Mouse (Mus musculus): ENCODE results near the gene Cma2. TPM values are rescaled to one million over a fixed set of nuclear protein-coding genes. Genes with fewer than 3 reads are reported as not detected.
"Not testable (repeated sequence)": the region's sequence is repeated elsewhere in the genome, so short reads cannot be mapped to it uniquely, and the experiment has no call there.

Gene Cma2
- polyA plus RNA-seq, 1 experiment from 2014 or later, result not detected

- H3K4me2 ChIP-seq; DNase-seq (ENCODE audit: low spot score); ATAC-seq (replicated peaks; ENCODE audit: low FRiP score); H3K4me1 ChIP-seq (replicated peaks; ENCODE audit: control insufficient read depth, insufficient read depth, low read length); H3K27me3 ChIP-seq (replicated peaks; ENCODE audit: control insufficient read depth, insufficient read depth, low read length); H3K9ac ChIP-seq (ENCODE audit: low read depth, low read length); H3K4me3 ChIP-seq (ENCODE audit: low read depth, low read length); H3K9me3 ChIP-seq (ENCODE audit: control insufficient read depth, low read length); H3K36me3 ChIP-seq (ENCODE audit: control insufficient read depth, insufficient read depth, low read length); H3K27ac ChIP-seq (ENCODE audit: low read depth, low read length): not testable (repeated sequence)
- 59% methylated on average over 3 of the region's 3 CpGs for WGBS
Measured at GRCm38 (mm10) chr14:56017671-56018070, 66.9 kb downstream of the Cma2 start, which contains the start of gene Mcpt1. Mcpt1 (plus strand) TSS chr14:56017971.

- Histone ChIP-seq H3K4me2 (no peak overlapping the region), H3K27ac (ENCODE audit: low read depth, low read length) (no peak overlapping the region), H3K9me3 (ENCODE audit: control insufficient read depth, low read length) (no peaks in the 10 kb centered on the region), H3K27me3 (replicated peaks; ENCODE audit: control insufficient read depth, insufficient read depth, low read length) (no peaks in the 10 kb centered on the region), H3K9ac (ENCODE audit: low read depth, low read length) (no peak overlapping the region), H3K4me1 (replicated peaks; ENCODE audit: control insufficient read depth, insufficient read depth, low read length) (no peaks in the 10 kb centered on the region), H3K36me3 (ENCODE audit: control insufficient read depth, insufficient read depth, low read length) (no peaks in the 10 kb centered on the region), H3K4me3 (ENCODE audit: low read depth, low read length) (no peak overlapping the region)
- no peak for DNase-seq (ENCODE audit: low spot score)
- ATAC-seq (replicated peaks; ENCODE audit: low FRiP score), result no peak
- WGBS, result 67% methylated on average over 1 of the region's 1 CpGs
Measured at GRCm38 (mm10) chr14:56019446-56019845, 68.7 kb downstream of the Cma2 start.

- not testable (repeated sequence) for H3K36me3 ChIP-seq (ENCODE audit: control insufficient read depth, insufficient read depth, low read length); H3K9me3 ChIP-seq (ENCODE audit: control insufficient read depth, low read length); H3K27me3 ChIP-seq (replicated peaks; ENCODE audit: control insufficient read depth, insufficient read depth, low read length); H3K4me3 ChIP-seq (ENCODE audit: low read depth, low read length); H3K27ac ChIP-seq (ENCODE audit: low read depth, low read length); H3K4me2 ChIP-seq; DNase-seq (ENCODE audit: low spot score); H3K9ac ChIP-seq (ENCODE audit: low read depth, low read length); H3K4me1 ChIP-seq (replicated peaks; ENCODE audit: control insufficient read depth, insufficient read depth, low read length)
- WGBS, result 51% methylated on average over 4 of the region's 4 CpGs
- ATAC-seq (replicated peaks; ENCODE audit: low FRiP score), result peak; percentile 98
Measured at GRCm38 (mm10) chr14:56021305-56021704, 70.5 kb downstream of the Cma2 start.

Other genes starting within 250 kb of the Cma2 start
- gene Tgm1, start 237.1 kb upstream of the Cma2 start, polyA plus RNA-seq (2014; fragmentation: Nextera tagmentation; extraction: Ambion mirVana), result 3.0 and 3.3 TPM in 2 replicates
- 22.8 and 24.0 TPM in 2 replicates for gene Rabggta, start 228.7 kb upstream of the Cma2 start, polyA plus RNA-seq (2014; fragmentation: Nextera tagmentation; extraction: Ambion mirVana)
- 48.8 and 53.9 TPM in 2 replicates for gene Dhrs1, start 205.3 kb upstream of the Cma2 start, polyA plus RNA-seq (2014; fragmentation: Nextera tagmentation; extraction: Ambion mirVana)
- gene Nop9, start 205.3 kb upstream of the Cma2 start, polyA plus RNA-seq (2014; fragmentation: Nextera tagmentation; extraction: Ambion mirVana), result 70.6 and 76.1 TPM in 2 replicates
- gene Cideb, start 192.5 kb upstream of the Cma2 start, polyA plus RNA-seq (2014; fragmentation: Nextera tagmentation; extraction: Ambion mirVana), result 8.9 and 9.1 TPM in 2 replicates
- 1.5 and 1.8 TPM in 2 replicates for gene Ltb4r2, start 189.6 kb upstream of the Cma2 start, polyA plus RNA-seq (2014; fragmentation: Nextera tagmentation; extraction: Ambion mirVana)
- gene Ltb4r1, start 185.0 kb upstream of the Cma2 start, polyA plus RNA-seq (2014; fragmentation: Nextera tagmentation; extraction: Ambion mirVana), result 1.6 and 1.9 TPM in 2 replicates
- 3.9 and 4.8 TPM in 2 replicates for gene Adcy4, start 166.9 kb upstream of the Cma2 start, polyA plus RNA-seq (2014; fragmentation: Nextera tagmentation; extraction: Ambion mirVana)
- gene Ripk3, start 162.1 kb upstream of the Cma2 start, polyA plus RNA-seq (2014; fragmentation: Nextera tagmentation; extraction: Ambion mirVana), result 51.6 and 52.1 TPM in 2 replicates
- 15.1 and 15.3 TPM in 2 replicates for gene Nfatc4, start 127.8 kb upstream of the Cma2 start, polyA plus RNA-seq (2014; fragmentation: Nextera tagmentation; extraction: Ambion mirVana)
- gene Nynrin, start 97.0 kb upstream of the Cma2 start, polyA plus RNA-seq (2014; fragmentation: Nextera tagmentation; extraction: Ambion mirVana), result 12.0 and 12.2 TPM in 2 replicates
- 0.47 and 0.60 TPM in 2 replicates for gene Cbln3, start 66.6 kb upstream of the Cma2 start, polyA plus RNA-seq (2014; fragmentation: Nextera tagmentation; extraction: Ambion mirVana)
- 12.6 and 14.6 TPM in 2 replicates for gene Khnyn, start 66.0 kb upstream of the Cma2 start, polyA plus RNA-seq (2014; fragmentation: Nextera tagmentation; extraction: Ambion mirVana)
- gene Sdr39u1, start 50.7 kb upstream of the Cma2 start, polyA plus RNA-seq (2014; fragmentation: Nextera tagmentation; extraction: Ambion mirVana), result 24.3 and 30.5 TPM in 2 replicates
- gene Cma1, start 6.3 kb upstream of the Cma2 start, polyA plus RNA-seq (2014; fragmentation: Nextera tagmentation; extraction: Ambion mirVana), result not detected in 2 replicates
- gene Mcpt1, start 67.0 kb downstream of the Cma2 start, polyA plus RNA-seq (2014; fragmentation: Nextera tagmentation; extraction: Ambion mirVana), result not detected in 2 replicates
- not detected in 2 replicates for gene Mcpt9, start 79.5 kb downstream of the Cma2 start, polyA plus RNA-seq (2014; fragmentation: Nextera tagmentation; extraction: Ambion mirVana)
- not detected in 2 replicates for gene Mcpt2, start 91.1 kb downstream of the Cma2 start, polyA plus RNA-seq (2014; fragmentation: Nextera tagmentation; extraction: Ambion mirVana)
- gene Mcpt4, start 111.3 kb downstream of the Cma2 start, polyA plus RNA-seq (2014; fragmentation: Nextera tagmentation; extraction: Ambion mirVana), result not detected in 2 replicates
- not detected in 2 replicates for gene Mcpt8, start 134.3 kb downstream of the Cma2 start, polyA plus RNA-seq (2014; fragmentation: Nextera tagmentation; extraction: Ambion mirVana)
- 0.36 and 1.3 TPM in 2 replicates for gene Ctsg, start 151.6 kb downstream of the Cma2 start, polyA plus RNA-seq (2014; fragmentation: Nextera tagmentation; extraction: Ambion mirVana)
- gene Gzme, start 169.6 kb downstream of the Cma2 start, polyA plus RNA-seq (2014; fragmentation: Nextera tagmentation; extraction: Ambion mirVana), result not detected in 2 replicates
- gene Gzmd, start 181.6 kb downstream of the Cma2 start, polyA plus RNA-seq (2014; fragmentation: Nextera tagmentation; extraction: Ambion mirVana), result not detected in 2 replicates
- not detected in 2 replicates for gene Gzmg, start 208.6 kb downstream of the Cma2 start, polyA plus RNA-seq (2014; fragmentation: Nextera tagmentation; extraction: Ambion mirVana)
- gene Gzmn, start 223.6 kb downstream of the Cma2 start, polyA plus RNA-seq (2014; fragmentation: Nextera tagmentation; extraction: Ambion mirVana), result not detected in 2 replicates

Measured in liver, embryonic 11.5 days (tissue).